Mouse (Mus musculus): ENCODE results near the gene Tspan9.

DNA sequence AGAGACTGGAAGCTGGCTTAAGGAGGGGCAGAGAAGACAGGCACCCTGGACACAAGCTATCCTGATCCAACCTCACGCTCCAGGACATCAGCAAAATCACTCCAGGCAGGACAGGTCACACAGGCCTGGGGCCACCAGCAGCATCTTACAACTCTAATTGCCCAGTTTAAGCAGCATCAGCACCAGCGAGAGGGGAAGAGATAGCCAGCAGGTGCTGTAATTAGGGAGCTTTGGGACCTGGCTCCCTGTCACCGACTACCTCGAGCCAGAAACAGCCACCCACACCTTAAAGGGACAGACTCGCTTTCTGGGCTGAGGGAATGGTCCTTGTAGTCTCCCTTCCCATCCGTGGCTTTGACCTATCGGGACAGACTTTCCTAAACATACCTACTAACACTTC lies 95.7 kb downstream of the Tspan9 start:
- TF ChIP-seq CTCF (IDR thresholded peaks at IDR 0.05; ENCODE audit: low read depth) (no peak), EP300 (IDR thresholded peaks at IDR 0.05; ENCODE audit: low read depth) (no peak)
